Mouse (Mus musculus) heart, adult 2 months (tissue): ENCODE data around the gene Atxn7.

Experiments used
- CTCF ChIP-seq: fragments of 200-600 bp; IDR thresholded peaks from 2 replicates; pipeline ENCODE4 v1.8.1; 2022; ENCODE audit warnings: antibody characterized with exemption, mild to moderate bottlenecking, moderate library complexity
- EP300 ChIP-seq: fragments of 200-500 bp; IDR thresholded peaks from 2 replicates; pipeline ENCODE4 v1.6.1; 2011; ENCODE audit warnings: low read depth, low read length, control low read depth; ENCODE audit not compliant: insufficient read depth
- POLR2A ChIP-seq: fragments of 200-500 bp; IDR thresholded peaks from 2 replicates; pipeline ENCODE4 v1.6.1; 2011; ENCODE audit warnings: mild to moderate bottlenecking, low read depth, low read length, control low read depth; ENCODE audit not compliant: insufficient read depth

- no peak for TF ChIP-seq POLR2A
- no peak for TF ChIP-seq CTCF
- TF ChIP-seq EP300 = no peak
These were observed 125.5 kb downstream of the Atxn7 start for GRCm38 (mm10) chr14:14086711-14087263.
